Mouse (Mus musculus) layer of hippocampus, adult 2 months (tissue): ENCODE data around the gene Lrrc25. TPM values are rescaled to one million over a fixed set of nuclear protein-coding genes. Genes with fewer than 3 reads are reported as not detected.
"Not testable (repeated sequence)": the region's sequence is repeated elsewhere in the genome, so short reads cannot be mapped to it uniquely, and the experiment has no call there.

Experiments
- DNase-seq, 2 experiments: peaks; one replicate each; pipeline ENCODE4 v3.0.0; 2022; ENCODE audit warnings: low spot score in 2 of 2
- H3K27ac ChIP-seq: fragments of 200-600 bp; 2 replicates; pipeline ENCODE4 v1.8.1; 2022
- H3K4me3 ChIP-seq: fragments of 200-600 bp; 2 replicates; pipeline ENCODE4 v1.8.1; 2022; ENCODE audit warnings: mild to moderate bottlenecking
- CTCF ChIP-seq: fragments of 200-600 bp; conservative IDR thresholded peaks from 2 replicates; pipeline ENCODE4 v1.8.1; 2022; ENCODE audit warnings: antibody characterized with exemption, mild to moderate bottlenecking, moderate library complexity
- long read RNA-seq, 2 experiments: library from polyadenylated mRNA; stranded (forward); transcript quantifications; one replicate each; pipeline ENCODE4 v2.0.0; 2021; ENCODE audit warnings: borderline mapping rate in 2 of 2
- total RNA-seq, 2 experiments: library from RNA; stranded (reverse); gene quantifications; 2 replicates each; pipeline ENCODE4 v1.2.3; 2021

Gene Lrrc25
- total RNA-seq = under 1 TPM; 0.54 to 0.97 TPM
- long read RNA-seq, experiment 1 = 0 reads
- long read RNA-seq, experiment 2 = 0 reads

DNA sequence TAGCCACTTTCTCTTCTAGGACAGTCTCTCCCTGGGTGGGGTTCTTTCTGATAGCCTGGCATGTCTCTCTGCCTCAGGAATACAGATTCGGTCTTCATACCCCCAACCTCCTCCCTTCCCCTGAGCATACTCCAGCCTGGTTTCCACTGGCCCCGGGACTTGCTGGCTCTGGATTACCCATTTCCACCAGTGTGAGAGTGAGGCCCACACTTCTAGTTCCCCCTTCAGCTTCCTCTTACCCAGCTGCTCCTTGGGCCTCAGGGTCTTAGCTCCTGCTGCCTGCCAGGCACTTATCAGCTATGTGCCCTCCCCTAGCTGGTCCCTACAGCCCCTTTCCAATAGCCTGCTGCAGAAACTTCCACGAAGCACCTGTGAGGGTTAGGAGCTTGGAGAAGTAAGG, at the start of gene Lrrc25:
Gene Lrrc25, plus strand, starts transcription at position 262 of the 400 bp plus-strand sequence.
- no peak for TF ChIP-seq CTCF
- no peak for DNase-seq
- Histone ChIP-seq H3K27ac (peak within 1 kb of the TSS; percentile 18; the same call in 1 of the 2 replicates), H3K4me3 (no peak within 1 kb of the TSS)

DNA sequence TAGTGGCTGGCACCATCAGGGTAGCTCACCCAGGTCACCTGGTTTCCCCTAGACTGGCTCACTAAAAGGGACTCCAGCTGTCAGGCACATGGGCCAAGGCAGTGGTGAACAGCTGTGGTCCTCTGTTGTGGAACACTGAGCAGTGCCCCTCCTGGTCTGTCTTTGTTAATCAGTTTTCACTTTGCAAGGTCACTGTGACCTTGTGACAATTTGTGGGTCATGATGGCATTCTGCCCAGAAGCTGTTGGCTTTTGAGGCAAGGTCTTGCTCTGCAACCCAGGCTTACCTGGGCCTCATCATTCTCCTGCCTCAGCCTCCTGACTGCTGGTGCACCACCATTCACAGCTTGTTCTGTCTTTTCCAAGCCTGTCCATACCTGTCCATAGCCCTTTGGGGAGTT, 45.6 kb upstream of the Lrrc25 start:
- TF ChIP-seq CTCF = no peak
- Histone ChIP-seq H3K27ac (peak overlapping the region; percentile 53), H3K4me3 (no peak overlapping the region)
- no peak for DNase-seq

GRCm38 (mm10) chr8:70570990-70571389, 45.0 kb upstream of the Lrrc25 start:
- TF ChIP-seq CTCF = no peak
- no peak overlapping the region for H3K4me3 ChIP-seq
- peak overlapping the region; percentile 53; the same call in 1 of the 2 replicates for H3K27ac ChIP-seq
- no peak for DNase-seq

DNA sequence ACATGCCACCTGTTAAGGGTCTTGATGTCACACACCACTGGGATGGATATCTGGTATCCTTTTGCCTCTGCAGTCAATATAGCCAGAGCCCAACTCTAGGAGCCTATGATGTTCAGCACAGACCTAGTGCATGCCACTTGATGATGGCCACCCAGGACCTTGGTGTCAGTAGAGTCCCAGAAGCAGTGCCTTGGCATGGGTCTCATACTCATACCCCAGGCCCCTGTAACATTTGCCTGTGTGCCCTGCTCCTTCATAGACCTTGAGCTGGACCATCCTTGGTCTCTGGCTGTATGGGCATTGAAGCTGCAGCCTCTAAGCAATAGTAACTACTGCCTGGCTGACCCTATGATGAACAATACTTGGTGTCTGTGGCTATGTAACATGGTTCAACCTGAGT, 41.7 kb upstream of the Lrrc25 start:
- Histone ChIP-seq H3K4me3 (no peak overlapping the region), H3K27ac (peak overlapping the region; percentile 63)
- no peak for DNase-seq
- TF ChIP-seq CTCF = no peak

DNA sequence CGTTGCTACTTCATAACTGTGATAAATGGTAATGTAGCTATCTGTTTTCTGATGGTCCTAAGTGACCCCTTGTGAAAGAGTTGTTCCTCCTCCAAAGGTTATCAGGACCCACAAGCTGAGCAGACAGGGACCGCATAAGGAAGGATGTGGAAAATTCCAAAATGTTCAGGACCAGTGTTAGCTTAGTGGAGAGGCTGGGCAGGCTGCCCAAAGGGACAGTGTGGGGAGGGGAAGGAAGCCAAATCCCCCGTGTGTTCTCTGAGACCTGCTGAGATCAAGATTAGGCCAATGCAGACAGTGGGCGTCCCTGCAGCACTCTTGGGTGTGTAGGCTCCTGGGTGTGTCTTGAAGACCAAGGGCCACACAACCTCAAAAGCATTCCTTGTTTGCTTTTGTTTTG, 41.0 kb upstream of the Lrrc25 start:
- TF ChIP-seq CTCF = no peak
- Histone ChIP-seq H3K27ac (peak overlapping the region; percentile 63), H3K4me3 (no peak overlapping the region)
- DNase-seq = no peak

DNA sequence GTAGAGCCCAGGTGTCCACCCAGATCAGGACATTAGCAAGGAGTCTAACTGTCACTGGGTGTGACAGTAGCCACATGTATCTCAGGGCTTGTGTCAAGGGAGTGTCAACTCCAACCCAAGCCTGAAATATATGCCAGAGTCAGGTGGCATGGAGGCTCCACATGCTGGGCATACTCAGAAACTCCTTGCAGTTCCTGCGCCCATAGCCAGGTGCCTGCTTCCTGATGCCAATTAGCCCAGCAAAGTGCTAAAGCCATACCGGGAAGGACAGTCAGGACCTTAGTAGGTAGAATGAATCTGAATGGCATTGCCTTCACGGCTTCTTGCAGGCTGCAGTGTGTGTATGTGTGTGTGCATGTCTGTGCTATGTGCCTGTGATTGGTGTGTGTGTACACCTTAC, 38.7 kb upstream of the Lrrc25 start:
- no peak overlapping the region for H3K4me3 ChIP-seq
- no peak overlapping the region for H3K27ac ChIP-seq
- no peak for TF ChIP-seq CTCF
- DNase-seq = no peak

DNA sequence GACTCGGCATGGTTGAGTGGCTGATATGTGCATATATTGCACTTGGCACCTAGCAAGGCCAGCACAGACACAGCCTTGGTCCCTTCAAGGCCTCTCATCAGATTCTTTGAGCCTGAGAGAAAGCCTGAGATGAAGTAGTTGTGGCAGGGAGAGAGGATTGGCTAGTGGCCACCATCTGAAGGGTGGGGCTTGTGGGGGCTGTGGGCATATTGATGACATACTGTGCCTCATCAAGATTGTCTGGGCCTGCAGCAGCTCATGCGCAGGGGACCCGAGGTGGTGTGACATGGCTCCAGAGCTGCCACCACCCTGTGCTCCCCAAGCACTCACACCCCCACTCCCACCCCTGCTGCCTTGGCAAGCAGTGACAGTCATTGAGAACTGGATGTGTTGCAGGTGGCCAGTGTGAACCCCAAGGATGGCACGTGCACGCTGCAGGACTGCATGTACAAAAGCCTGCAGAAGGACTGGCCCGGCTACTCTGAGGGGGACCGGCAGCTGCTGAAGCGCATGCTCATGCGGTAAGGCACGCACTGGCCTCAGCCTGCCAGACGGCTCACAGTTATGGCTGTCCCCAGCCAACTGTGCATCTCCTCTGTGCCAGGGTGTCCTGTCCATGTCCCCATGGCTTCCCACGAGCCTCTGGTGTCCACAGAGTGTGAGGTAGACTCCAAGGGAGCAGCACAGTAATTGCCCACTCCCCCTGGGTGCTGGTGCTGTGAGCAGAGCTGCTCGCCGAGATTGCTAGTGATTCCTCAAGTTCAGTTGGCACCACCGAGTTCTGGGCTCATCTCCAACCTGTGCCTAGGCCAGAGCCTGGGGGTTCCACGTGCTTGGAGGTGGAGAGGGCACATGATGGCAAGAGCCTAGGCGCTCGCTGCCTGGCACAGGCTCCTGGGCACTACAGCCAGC, 32.2 kb upstream of the Lrrc25 start:
- Histone ChIP-seq H3K4me3 (no peak overlapping the region), H3K27ac (peak overlapping the region; percentile 86)
- DNase-seq = peak in 1 of 2 experiments; percentile 54
- no peak for TF ChIP-seq CTCF

- Histone ChIP-seq H3K27ac (peak overlapping the region; percentile 86), H3K4me3 (no peak overlapping the region)
- no peak for TF ChIP-seq CTCF
- DNase-seq = no peak
Measured at GRCm38 (mm10) chr8:70584606-70585257, 31.2 kb upstream of the Lrrc25 start.

DNA sequence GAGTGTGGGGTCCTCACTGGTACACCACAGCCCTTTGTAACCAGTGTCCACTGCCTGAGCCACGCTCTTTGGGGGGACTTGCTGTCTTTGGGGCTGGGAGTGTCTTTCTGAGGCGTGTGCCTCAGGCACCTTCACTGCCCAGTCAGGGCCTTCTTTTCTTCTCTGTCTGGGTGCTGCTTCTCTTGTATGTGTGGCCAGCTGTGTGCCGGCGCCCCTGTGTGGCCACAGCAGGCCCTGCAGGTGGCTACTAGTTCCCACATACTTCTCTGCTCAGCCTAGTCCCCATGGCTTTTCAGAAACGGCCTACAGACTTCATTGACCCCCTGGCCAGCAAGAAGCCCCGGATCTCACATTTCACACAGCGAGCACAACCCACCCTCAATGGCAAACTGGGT, 30.7 kb upstream of the Lrrc25 start:
- peak; percentile 85 for TF ChIP-seq CTCF
- Histone ChIP-seq H3K4me3 (no peak overlapping the region), H3K27ac (peak overlapping the region; percentile 86)
- peak in 1 of 2 experiments; percentile 61 for DNase-seq

- not testable (repeated sequence) for H3K4me3 ChIP-seq, H3K27ac ChIP-seq, DNase-seq
Measured at GRCm38 (mm10) chr8:70587955-70588354, 28.0 kb upstream of the Lrrc25 start.

- peak overlapping the region; percentile 86; the same call in 1 of the 2 replicates for H3K27ac ChIP-seq
- no peak for DNase-seq
Measured at GRCm38 (mm10) chr8:70591569-70591968, 24.4 kb upstream of the Lrrc25 start.

GRCm38 (mm10) chr8:70593173-70593572, 22.8 kb upstream of the Lrrc25 start:
- TF ChIP-seq CTCF = no peak

More at GRCm38 (mm10) chr8:70591569-70591968, 24.4 kb upstream of the Lrrc25 start:
- TF ChIP-seq CTCF = no peak
- no peak overlapping the region for H3K4me3 ChIP-seq

GRCm38 (mm10) chr8:70593961-70594609, 21.9 kb upstream of the Lrrc25 start, which contains the start of gene Isyna1:
Isyna1 (plus strand) TSS chr8:70594373.
- Histone ChIP-seq H3K4me3 (peak within 1 kb of the TSS; percentile 74), H3K27ac (peak within 1 kb of the TSS; percentile 86)
- no peak; the same call in 1 of the 2 replicates for TF ChIP-seq CTCF
- peak in 1 of 2 experiments; percentile 50 for DNase-seq

More at GRCm38 (mm10) chr8:70593173-70593572, 22.8 kb upstream of the Lrrc25 start:
- DNase-seq = no peak
- H3K27ac ChIP-seq = peak overlapping the region; percentile 86
- peak overlapping the region; percentile 74; the same call in 1 of the 2 replicates for H3K4me3 ChIP-seq
